Mouse (Mus musculus) testis, postnatal 10 days (tissue): ENCODE data around the gene Dll4.

Experiments used
- DNase-seq: peaks from one replicate; pipeline ENCODE4 v3.0.0; 2021; ENCODE audit warnings: low spot score

Gene Dll4

GRCm38 (mm10) chr2:119334964-119335525, 9.5 kb downstream of the Dll4 start:
- DNase-seq: no peak

- DNase-seq: no peak
These were observed 10.0 kb downstream of the Dll4 start for GRCm38 (mm10) chr2:119335535-119335934.

DNA sequence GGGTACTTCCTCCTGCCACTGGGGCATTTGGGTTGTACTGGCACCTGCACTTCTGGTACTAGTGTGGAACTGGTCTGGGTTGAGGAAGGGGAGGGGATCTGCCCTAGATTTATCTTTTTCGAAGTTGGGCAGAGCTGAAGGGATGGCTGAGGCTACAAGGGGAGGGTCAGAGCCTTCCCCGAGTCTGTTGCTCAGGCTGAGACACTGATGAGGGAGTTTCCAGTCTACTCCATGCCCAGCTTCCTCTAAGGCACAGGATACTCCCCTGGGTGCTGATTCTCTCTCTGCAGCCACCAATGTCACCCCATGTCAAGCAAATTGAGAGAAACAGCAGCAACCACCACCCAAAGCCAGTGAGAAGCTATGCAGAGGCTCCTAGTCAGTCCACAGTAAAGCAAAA, 10.4 kb downstream of the Dll4 start:
- no peak for DNase-seq

- DNase-seq: no peak
These were observed 10.9 kb downstream of the Dll4 start for GRCm38 (mm10) chr2:119336470-119336869.

DNA sequence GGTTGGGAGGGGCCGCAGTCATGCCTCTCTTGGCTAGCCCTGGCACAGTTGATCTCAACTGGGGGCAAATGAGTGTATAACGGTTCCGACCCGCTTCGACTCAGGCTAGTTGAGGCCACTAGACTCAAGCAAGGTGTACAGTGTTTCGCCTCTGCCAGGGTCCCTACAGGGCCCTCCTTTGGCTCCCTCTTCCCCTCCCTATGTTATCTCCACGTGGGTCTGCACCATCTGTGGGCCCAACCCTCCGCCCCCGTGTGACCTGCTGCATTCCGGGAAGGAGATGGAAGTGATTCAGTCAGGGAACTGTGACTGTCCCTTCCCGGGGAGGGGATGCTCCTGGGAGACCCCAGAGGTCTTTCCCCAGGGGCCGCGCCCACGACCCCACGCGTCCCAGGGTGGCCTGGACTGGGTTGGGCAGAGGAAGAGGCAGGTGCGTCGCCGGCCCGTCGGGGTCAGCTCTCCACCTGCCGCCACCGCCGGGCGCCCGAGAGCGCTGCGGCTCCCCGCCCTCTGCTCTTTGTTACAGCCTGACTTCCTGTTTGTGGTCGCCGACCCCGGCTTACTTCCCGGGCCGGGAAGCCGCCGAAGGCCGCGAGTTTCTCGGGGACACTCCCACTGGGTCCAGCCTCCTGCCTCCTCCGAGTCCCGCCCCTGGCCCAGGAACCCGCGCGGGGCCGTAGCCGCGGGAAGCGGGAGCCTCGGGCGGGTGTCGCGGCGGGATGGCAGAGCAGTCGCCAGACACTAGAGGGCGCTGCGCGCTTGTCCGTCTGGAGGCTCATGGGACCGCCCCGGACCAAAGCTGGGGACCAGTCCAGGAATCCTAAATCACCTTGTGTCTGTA, 12.1 kb downstream of the Dll4 start:
- DNase-seq: peak; percentile 94

GRCm38 (mm10) chr2:119344537-119345138, 19.1 kb downstream of the Dll4 start:
- no peak for DNase-seq

DNA sequence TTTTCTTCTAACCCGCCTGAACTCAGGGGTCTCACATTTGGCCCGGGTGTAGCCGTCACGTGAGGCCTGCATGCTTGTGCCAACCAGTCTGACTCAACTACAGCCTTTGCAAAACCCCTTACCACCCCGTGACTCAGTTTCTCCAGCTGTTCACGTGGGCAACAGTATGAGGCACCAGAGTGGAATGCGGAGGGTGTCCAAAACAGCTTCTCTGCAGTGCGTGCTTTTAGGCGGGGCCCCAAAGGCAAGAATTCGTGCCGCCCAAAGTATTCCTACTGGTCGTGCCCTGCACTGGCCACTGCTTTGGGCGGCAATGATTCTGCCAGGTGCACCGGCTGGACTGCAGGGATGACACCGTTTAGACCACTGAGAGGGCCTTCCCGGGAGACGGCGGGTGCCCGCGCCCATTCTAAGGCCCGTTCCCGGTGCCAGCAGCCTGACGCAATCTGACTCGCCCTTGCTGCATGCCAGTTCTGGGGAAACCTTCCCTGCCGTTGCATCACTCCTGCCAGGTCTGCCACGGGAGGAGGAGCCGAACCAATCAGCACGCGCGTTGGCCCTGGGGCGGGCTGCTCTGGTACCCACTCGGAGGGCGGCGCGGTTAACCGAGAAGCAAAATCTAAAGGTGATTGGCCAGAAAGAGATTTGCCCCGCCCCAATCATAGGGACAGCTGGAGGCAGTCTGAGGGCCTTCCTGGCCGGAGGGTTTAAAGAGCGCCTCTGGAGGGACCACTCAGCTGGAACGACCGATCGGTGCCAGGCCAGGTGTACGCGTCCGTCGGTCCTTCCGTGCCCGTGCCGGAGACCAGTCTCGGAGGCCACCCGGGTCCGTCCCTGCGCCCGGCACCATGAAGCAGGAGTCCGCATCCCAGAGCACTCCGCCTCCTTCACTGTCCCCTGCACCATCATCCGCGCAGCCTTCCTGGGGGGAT, 25.2 kb downstream of the Dll4 start, which contains the start of gene Chac1:
Gene Chac1 (plus strand): TSS at position 675 of the 932 bp plus-strand sequence.
- DNase-seq: peak; percentile 84

DNA sequence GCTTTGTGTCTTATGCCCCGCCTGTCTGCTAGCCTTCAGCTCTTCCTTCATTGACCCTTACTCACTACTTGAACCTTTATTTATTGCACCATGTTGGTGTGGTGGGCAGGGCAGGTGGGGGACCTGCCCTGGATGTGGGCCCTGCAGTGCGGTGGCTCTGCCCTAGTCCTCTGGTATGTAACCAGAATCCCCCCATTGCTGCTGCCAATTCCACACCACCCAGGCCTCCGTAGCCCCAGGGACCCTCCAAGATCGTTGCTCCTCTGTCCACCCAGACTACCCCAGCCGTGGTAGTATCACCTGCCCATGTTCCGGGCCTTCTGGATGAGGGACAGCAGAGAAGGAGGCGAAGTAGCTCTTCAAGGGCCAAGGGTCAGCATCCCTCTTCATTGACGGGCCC, 28.1 kb downstream of the Dll4 start:
- no peak for DNase-seq

GRCm38 (mm10) chr2:119355089-119355488, 29.5 kb downstream of the Dll4 start:
- DNase-seq: no peak

DNA sequence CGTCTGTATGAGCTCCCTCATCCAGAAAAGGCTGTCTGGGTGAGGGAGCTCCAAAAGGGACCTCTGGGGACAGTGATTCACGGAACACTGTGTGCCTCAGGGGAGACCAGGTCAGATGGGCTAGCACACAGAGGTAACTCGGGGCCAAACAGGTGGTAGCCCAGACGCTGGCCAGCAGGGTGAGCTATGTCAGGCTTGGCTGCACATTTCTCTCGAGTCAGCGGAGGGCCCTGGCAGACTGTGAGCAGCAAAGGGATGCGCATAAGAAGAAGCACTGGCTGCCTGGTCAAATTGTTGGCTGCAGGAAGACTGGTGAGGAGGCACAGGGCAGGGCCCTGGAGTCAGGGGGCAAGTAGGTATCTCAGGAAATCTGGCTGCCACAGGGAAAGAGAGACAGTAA, 30.1 kb downstream of the Dll4 start:
- DNase-seq: no peak

DNA sequence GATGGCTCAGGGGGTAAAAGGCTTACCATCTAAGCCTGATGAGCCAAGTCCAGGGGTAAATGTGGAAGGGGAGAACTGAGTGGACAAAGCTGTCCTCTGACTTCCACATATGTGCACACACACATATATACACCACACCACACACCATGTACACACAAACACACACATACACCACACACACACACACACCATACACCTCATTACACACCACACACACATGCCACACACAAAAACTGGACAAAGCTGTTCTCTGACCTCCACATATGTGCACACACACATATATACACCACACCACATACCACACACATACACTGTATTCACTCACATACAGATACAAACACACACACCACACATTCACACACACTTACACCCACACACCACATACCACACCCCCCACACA, 30.7 kb downstream of the Dll4 start:
- DNase-seq: no peak

DNA sequence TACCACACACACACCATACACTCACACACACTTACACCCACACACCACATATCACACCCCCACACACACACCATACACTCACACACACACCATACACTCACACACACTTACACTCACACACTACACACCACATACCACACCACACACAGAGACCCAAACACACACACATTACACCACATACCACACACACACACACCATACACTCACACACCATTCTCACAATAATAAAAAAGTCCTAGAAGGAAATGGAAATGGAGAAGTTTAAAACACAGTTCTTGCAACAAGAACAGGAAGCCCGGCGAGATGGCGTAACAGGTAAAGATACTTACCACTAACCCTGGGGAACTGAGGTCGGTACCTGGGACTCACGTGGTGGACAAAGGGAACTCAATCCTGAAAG, 31.2 kb downstream of the Dll4 start:
- DNase-seq: no peak

DNA sequence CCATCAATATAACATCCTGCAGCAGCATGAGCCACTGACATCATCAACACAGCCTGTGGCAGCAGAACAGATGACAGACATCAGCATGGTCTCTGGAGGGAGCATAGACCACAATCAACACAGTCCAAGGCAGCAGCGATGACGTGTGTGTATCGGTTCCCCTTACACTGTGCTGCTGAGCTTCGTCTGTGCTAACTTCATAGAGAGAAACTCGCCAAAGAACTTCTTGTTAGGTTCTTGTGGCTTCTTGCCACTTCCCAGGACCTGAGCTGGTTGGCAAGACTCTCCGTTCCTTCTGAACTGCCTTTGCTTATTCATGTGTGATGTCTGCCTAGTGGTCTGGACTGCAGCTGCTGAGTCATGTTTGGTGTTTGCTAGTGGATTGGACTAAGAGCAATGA, 32.7 kb downstream of the Dll4 start:
- DNase-seq: no peak

GRCm38 (mm10) chr2:119359721-119360291, 34.2 kb downstream of the Dll4 start:
- no peak for DNase-seq

DNA sequence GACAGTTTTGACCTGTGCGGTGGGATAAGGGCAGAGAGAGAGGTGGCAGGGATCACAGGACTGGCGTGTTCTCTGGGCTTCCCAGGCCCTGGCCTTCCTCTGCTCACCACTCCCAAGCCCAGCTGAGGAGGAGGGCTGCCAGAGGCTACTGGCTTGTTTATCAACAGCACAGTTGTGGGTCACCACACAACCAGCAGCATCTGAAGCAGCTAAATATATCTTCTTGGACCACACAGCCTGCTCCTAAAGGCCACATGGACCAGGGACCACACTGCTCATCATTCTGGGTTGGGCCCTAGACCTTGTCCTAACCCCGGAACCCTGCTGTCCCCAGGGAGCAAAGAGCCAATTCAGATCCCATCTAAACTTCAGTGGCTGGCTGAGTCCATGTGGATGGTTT, 39.4 kb downstream of the Dll4 start:
- DNase-seq: no peak

DNA sequence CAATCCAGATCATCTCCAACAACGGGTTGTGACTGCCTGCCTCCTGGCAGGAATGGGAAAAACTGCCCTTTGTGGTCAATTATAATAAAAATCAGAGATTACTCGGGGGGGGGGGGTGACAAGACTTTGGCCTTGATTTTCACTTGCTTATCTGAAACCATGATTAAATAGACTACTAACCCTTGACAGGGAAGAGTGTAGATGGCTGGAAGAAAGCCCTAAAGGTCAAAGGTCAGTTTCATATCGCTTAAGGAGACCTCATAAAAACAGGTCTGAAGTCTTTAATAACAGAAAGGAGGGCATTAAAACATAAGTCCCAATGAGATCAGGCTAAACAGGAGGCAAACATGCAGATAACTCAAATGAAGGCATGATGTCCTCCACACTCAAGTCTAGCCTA, 41.8 kb downstream of the Dll4 start:
- no peak for DNase-seq

- no peak for DNase-seq
These were observed 44.5 kb downstream of the Dll4 start for GRCm38 (mm10) chr2:119370116-119370515.

GRCm38 (mm10) chr2:119377286-119377685, 51.7 kb downstream of the Dll4 start:
- no peak for DNase-seq

- no peak for DNase-seq
These were observed 52.2 kb downstream of the Dll4 start for GRCm38 (mm10) chr2:119377826-119378225.

DNA sequence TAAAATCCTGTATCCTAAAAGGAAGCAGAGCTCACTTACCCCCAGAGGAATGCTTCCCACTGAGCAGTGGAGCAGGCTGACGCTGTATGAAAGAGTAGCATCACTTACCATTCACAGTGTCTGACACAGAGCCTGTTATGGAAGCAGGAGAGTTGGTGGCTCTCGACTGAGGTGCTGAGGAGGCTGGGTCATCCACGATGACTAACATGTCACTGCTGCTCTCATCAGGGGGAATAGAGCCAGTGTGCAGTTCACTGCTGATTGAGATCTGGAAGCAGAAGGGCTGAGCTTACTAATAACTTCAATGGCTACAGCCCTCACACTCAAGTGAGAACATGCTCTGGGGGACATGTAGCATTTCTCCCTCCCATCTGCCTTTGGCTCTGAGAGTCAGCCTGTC, 53.9 kb downstream of the Dll4 start:
- no peak for DNase-seq
